Mouse (Mus musculus): ENCODE results near the gene Bckdha.
A peak's percentile ranks its signal among the peaks of the same experiment; 100 is the strongest.

The Bckdha gene

DNA sequence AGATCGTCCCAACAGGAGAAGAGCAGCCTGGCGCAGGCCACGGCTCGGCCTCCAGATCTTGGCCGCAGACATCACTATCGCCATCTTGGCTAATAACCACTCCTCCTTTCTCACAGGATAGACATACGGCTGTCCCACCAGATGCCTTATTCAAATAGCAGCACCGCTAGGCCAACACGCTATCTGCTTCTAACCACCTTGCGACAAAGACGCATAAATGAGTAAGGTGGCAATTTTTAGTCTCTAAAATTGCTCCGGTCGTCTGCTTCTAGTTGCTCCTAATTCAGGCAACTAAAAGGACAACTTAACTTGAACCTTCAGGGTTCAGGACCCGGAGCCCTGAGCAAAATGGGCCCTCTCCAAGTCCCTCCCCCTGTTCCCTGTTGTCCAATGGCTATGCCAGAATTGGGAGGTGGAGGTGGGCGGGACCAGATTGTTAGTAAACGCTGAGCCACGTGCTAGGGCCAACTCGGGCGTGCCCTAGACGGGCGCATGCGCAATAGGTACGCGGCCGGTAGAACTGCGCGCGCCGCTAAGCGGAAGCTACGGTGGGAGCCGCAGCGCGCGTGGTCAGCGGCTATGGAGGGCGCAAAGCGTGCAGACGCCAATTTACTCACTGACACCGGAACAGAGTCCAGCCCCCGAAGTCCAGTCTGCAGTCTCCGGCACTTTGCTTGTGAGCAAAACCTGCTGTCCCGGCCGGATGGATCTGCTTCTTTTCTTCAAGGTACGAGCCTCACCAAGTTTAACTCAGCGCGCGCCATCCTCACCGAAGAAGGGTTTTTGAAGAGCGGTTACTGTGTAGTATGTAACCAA is at the start of gene Bckdha, which contains the start of gene Exosc5:
Gene Bckdha (minus strand): TSS at position 325 of the 816 bp plus-strand sequence.
Gene Exosc5 (plus strand): TSS at position 508 of the 816 bp plus-strand sequence.
- DNase-seq (ENCODE audit: low read depth, low spot score): peak; percentile 100

DNA sequence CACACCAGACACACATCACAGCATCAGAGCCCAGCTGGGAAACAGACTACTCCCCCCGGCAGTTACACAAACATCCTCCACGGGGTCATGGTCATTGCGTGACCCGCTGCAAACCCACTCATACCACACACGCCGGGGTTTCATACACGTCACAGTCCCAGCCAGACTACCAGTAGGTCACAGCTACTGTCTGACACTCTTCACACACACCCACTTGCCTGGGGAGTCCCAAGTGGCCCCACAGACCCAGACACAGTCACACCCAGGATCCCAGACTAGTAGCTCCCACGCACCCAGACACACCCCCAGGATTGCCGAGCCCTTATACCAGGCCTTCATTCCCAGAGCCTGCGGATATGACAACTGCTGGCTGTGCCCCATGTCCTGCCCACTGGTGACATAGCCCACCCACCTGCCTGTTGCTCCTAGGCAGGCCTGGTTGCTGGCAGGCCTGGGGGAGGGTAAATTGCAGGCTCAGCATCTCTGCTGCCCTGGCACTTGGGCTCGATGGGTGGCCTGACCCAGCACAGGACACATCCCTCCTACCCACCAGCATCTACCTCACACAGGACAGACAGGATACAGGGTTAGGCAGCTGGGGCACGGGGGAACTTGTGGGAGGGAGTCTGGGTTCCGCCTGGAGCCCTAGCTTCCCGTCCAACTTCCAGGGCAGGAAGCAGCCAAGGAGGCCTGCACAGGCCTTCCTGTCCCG is 49.0 kb upstream of the Bckdha start:
- DNase-seq (ENCODE audit: low read depth, low spot score): no peak

DNA sequence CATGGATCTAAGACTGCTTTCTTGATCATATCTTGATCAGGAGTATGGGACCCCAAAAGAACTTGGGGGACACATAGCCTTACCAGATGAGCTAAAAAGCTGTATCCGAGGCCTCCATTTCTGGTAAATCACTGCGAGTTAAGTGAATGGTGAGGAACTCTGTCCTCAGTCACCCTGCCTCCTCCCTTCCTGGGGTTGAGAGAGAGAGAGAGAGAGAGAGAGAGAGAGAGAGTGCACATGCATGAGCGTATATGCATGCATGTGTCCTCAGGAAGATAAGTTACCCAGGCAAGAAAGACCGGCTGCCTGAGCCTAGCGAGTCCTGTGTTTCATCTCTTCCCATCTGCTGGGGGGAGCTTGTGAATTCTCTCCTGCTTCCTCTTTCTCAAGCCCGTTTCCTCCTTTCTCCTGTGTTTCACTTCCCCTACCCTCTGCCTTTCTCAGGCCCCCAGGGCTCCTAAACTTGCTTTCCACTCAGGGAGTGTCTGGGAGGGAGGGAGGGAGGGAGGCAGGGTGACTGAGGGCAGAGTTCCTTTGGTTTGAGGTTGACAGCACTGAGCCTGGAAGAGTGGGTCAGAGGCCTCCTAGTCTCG is 47.9 kb upstream of the Bckdha start:
- no peak for DNase-seq (ENCODE audit: low read depth, low spot score)

DNA sequence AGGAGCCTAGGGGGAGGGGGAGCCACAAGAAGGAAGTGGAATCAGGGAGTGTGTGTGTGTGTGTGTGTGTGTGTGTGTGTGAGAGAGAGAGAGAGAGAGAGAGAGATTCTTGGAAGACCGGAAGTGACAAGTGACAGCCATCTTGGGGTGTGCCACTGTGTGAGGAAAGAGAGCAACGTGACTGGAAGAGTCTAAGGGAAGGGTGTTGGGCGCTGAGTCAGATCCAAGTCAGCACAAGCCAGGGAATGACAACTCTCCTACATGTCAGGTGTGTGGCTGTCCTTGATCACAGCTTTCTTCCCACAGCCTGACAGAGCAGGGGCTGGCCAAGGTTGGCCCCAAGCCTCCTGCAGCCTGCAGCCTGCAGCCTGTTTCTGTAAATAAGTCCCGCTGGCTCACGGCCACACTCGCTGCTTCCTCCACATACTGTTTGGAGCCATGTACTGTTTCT is 47.0 kb upstream of the Bckdha start:
- no peak for DNase-seq (ENCODE audit: low read depth, low spot score)

DNA sequence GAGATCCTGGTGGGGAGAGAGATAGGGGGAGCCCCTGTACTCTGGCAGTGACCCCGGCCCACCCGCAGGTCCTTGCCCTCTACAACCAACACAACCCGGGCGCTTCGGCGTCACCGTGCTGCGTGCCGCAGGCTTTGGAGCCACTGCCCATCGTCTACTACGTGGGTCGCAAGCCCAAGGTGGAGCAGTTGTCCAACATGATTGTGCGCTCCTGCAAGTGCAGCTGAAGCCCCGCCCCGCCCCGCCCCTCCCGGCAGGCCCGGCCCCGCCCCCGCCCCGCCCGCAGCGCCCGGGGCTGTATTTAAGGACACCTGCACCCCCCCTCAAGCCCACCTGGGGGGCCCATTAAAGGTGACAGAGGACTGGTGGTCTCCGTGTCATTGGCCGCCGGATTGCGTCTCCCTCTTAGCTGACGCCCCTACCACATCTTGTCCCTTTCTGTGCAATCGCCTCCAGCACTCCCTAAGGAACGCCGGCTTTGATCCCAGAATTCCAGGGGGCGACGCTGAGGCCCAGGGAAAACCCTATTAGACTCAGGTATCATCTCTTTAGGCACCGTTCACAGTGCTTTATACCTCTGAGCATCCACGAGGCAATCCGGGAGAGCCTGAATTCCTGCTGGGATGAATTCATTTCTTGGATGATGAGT is 46.1 kb upstream of the Bckdha start:
- no peak for DNase-seq (ENCODE audit: low read depth, low spot score)

DNA sequence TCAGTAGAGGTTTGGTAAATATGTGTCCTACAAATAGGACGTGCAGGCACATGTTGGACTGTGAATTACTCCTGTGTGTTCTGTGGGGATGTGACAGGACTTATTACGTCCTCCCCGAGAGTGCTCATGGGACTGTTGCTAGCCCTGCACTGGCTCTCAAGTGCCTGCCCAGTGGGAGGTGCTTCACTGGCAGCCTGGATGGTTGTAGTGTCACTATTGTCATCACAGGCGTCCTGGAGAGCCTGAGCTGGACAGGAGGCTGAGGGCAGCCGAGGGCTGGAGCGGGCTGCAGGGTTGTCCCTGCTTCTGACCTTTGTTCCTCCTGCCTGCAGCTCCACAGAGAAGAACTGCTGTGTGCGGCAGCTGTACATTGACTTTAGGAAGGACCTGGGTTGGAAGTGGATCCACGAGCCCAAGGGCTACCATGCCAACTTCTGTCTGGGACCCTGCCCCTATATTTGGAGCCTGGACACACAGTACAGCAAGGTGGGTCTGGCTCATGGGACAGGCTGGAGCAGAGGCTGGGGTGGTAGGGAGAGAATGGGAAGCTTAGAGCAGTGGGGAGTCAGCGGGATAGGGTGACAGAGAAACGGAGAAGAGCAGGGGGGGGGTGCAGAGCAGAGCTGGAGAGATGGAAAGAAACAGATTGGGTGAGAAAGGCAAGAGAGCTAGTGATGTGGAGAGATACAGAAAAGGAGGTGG is 45.2 kb upstream of the Bckdha start:
- no peak for DNase-seq (ENCODE audit: low read depth, low spot score)

DNA sequence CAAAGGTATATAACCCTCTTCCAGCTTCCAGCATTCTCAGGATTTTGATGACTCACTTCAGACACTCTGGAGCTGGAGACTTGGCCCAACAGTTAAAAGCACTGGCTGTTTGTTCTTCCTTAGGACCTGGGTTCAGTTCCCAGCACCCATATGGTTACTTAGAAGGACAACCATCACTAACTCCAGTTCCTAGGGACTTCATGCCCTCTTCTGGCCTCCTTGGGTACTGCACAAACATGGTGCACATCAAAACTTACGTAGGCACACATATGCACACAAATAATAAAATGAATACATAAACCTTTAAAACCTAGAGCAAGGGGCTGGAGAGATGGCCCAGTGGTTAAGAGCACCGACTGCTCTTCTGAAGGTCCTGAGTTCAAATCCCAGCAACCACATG is 43.6 kb upstream of the Bckdha start:
- no peak for DNase-seq (ENCODE audit: low read depth, low spot score)

DNA sequence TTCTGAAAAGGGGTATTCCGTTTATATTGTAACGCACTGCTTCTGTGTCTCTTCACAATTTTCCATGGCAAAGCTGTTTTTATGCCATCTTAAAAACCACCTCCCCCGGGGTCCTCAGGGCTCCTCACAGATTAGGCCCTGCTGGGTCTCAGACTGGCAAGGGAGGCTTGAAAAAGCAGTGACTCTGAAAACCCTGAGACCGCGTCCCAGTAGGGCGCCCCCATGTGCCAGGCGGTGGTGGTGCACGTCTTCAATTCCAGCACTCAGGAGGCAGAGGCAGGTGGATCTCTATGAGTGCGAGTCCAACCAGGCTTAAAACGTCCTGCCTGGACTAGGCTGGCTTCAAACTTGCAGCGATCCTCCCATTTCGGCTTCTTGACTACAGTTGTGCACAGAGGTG is 42.0 kb upstream of the Bckdha start:
- no peak for DNase-seq (ENCODE audit: low read depth, low spot score)

DNA sequence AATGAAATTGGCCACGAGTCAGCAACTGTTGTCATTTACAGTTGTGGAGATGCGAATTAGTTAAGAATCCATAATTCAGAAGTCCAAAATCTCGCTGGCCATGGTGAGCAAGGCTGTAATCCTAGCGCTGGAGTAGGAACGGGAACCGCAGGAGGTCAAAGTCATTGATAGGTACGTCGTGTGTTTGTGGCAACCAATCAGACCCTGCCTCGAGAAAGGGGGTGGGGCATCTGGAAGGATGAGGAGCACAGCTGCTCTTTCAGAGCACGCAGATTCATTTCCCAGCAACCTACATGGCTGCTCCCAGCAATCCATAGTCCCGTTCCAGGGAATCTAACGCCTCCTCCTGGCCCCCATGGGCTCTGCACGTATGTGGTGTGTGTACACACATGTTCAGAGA is 41.1 kb upstream of the Bckdha start:
- DNase-seq (ENCODE audit: low read depth, low spot score): no peak

DNA sequence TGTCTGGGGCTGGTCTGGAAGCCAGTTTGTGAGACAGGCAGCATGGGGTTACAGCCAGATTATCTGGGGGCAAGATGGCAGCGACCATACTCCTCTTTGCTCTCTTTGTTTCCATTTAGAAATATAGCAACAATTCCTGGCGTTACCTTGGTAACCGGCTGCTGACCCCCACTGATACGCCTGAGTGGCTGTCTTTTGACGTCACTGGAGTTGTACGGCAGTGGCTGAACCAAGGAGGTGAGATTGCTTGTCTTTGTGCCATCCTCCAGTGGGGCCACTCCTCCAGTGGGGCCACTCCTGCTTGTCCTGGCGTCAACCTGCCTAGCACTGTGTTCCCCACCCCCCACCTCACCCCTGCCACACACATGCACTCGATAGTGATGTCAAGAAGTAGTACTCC is 35.3 kb upstream of the Bckdha start:
- no peak for DNase-seq (ENCODE audit: low read depth, low spot score)

DNA sequence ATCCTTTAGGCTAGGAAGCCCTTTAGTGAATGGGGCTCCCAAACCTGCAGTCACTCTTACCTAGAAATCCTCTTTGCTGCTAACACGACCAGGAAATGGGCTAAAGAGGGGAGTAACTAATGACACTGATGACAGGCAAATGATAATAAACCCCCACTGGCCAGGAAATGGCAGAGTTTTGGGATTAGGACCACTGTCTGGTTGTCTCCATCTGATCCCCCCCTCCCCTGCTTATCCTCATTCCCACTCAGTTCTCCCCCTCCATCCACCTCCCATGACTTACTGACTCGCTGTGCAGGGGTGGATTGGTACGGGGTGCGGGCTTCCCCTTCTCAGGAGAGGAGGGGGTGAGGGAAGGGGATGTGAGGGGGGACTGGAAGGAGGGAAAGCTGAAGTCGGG is 31.3 kb upstream of the Bckdha start:
- no peak for DNase-seq (ENCODE audit: low read depth, low spot score)

DNA sequence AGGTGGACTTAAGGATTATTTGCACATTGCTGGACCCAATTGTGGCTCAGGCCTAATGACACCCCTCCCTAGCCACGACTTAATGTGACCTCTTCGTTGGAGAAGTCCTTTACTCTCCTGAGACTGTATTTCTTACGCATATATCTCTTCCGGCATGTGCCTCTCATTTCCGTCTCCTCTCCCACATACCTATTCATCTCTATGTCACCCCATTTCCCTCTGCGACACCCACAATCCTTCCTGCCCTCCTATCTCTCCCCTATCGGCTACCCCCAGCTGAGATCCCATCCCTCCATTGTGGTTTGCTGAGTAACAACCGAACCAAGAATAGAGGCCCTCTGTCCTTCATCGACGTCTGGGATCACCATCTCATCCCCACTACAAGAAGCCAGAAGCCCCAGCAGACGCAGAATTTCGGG is 30.8 kb upstream of the Bckdha start:
- no peak for DNase-seq (ENCODE audit: low read depth, low spot score)

DNA sequence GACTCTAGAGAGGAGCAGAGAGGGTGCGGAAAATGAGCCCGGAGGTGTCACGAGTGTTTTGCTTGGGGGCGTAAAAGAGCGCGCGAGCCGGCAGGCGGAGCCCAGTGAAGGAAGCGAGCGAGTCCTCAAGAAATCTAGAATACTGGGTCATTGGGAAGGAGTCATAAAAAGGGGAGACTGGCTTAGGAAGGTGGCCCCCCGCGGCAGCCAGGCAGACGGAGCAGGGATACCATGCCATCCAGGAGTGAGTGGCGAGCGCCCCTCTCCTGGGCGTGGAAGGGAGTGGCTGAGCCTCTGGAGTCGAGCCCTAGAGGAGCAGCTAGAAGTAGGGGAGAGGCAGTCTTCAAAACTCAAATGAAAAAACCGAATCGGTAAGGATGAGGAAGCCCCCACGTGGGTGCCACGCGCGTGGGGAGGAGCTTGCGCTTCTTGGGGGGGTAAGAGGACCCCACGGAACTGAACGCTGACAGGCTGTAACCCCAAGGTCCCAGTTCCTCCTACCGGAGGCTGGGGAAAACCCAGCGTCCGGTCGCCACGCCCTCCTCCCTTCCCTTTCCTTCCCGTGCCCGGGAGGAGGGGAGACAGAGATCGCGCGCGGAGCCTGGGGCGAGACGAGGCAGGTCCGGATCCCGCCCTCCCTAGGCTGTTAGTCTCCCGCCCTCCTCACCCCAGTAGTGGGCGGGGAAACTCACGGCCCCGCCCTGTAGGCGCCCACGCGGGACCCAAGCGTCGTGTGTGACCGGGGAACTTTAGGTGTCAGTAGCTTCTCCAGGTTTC is 30.2 kb upstream of the Bckdha start:
- no peak for DNase-seq (ENCODE audit: low read depth, low spot score)

DNA sequence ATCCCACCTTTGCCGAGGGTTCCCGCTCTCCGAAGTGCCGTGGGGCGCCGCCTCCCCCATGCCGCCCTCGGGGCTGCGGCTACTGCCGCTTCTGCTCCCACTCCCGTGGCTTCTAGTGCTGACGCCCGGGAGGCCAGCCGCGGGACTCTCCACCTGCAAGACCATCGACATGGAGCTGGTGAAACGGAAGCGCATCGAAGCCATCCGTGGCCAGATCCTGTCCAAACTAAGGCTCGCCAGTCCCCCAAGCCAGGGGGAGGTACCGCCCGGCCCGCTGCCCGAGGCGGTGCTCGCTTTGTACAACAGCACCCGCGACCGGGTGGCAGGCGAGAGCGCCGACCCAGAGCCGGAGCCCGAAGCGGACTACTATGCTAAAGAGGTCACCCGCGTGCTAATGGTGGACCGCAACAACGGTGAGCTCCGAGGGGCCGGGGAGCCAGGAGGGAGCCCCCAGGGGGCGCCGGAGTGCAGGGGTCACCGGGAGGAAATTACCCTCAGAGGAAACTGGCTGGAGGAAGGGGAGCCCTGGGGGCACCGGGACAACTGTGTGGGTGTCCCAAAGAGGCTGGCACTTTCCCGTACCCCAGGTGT is 29.1 kb upstream of the Bckdha start:
- DNase-seq (ENCODE audit: low read depth, low spot score): no peak

DNA sequence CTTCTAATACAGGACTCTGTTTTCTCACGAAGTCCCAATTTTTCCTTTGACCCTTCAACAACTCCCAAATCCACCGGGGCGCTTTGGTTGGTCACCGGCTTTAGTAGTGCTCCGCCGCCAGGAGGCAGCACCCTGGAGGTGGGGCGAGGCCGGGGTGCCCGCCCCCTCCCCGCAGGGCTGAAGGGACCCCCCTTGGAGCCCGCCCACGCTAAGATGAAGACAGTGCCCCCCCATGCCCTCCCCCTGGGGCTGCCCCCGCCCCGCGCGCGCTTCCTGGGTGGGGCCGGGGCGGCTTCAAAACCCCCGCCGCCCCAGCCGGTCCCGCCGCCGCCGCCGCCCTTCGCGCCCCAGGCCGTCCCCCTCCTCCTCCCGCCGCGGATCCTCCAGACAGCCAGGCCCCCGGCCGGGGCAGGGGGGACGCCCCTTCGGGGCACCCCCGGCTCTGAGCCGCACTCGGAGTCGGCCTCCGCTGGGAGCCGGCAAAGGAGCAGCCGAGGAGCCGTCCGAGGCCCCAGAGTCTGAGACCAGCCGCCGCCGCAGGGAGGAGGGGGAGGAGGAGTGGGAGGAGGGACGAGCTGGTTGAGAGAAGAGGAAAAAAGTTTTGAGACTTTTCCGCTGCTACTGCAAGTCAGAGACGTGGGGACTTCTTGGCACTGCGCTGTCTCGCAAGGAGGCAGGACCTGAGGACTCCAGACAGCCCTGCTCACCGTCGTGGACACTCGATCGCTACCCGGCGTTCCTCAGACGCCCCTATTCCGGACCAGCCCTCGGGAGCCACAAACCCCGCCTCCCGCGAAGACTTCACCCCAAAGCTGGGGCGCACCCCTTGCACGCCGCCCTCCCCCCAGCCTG is 28.1 kb upstream of the Bckdha start, which contains the start of gene Tgfb1:
Gene Tgfb1 (plus strand): TSS at position 323 of the 852 bp plus-strand sequence.
- peak; percentile 64 for DNase-seq (ENCODE audit: low read depth, low spot score)

DNA sequence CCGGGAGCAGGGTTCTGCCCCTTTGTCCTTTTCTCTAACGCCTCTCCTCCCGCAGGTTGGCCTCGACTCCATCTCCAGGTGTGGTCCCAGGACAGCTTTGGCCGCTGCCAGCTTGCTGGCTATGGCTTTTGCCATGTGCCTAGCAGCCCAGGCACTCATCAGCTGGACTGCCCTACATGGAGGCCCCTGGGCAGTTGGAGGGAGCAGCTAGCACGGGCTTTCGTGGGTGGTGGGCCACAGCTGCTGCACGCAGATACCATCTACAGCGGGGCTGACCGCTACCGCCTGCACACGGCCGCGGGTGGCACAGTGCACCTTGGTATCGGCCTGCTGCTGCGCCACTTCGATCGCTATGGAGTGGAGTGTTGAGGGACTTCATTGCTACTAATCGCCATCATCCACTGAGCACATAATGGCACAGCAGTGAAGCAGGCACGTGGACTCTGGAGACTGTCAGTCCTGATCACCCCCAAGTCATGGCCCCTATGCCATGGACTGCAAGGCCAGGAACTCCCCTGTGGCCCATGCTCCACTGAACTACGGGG is 27.2 kb upstream of the Bckdha start:
- DNase-seq (ENCODE audit: low read depth, low spot score): no peak

DNA sequence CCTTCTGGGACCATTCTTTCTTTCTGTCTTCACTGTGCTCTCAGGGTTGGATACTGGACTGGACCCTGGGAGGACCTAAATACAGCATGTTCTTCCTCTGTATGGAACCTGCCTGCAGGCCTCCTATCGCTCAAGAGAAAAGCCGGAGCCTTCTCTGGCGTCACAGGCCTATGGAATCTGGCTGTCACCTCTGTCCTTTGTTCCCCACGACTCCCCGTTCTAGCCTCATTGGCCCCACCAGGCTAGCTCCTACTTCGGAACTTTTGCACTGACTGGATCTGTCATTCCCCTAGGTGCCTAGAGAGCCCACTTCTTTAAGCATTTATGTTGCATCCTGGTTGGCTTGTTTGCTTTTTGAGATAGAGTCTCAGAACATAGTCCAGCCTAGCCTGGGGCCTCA is 25.9 kb upstream of the Bckdha start:
- DNase-seq (ENCODE audit: low read depth, low spot score): no peak

DNA sequence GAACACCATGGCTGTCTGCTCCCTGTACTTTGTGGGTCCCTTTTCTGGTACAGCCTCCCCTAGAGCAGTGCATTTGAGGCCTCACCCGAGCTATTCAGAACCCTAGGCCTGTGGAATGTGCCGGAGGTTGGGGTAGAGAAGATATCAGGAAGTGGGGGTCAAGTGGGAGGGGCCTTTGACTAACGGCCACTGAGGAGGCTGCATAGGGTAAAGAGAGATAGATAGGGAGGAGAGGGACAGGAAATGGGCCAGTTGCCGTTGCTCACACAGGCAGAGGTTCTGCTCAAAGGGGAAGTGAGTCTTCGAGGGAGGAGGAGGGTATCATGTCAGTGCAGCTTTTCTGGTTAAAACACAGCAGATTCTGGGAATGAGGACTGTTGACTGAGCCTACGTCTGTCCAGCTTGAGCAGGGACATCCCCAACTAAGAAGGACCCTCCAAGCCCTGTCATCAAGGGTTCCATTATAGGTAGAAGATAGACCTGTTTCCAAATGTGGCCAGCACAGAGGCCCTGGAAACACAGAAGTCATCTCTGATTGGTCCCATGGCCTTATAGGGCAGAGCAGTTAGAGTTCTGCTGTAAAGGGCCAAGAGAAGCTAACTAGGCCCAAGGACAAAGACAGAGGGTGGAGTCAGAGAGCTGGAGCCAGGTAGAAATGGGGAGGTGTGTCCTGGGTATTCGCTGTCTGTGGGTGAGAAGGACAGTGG is 24.8 kb upstream of the Bckdha start:
- no peak for DNase-seq (ENCODE audit: low read depth, low spot score)
